Mouse (Mus musculus) CH12.LX (cell line): ENCODE data around the gene Cd200. TPM values are rescaled to one million over a fixed set of nuclear protein-coding genes. Genes with fewer than 3 reads are reported as not detected.

Source experiments
- DNase-seq: peaks from one replicate; pipeline ENCODE4 v3.0.0-alpha.2; 2013; ENCODE audit errors: extremely low read depth
- H3K27ac ChIP-seq: 2 replicates; pipeline ENCODE4 v1.5.1; 2012; ENCODE audit warnings: low read depth, mild to moderate bottlenecking, control low read depth, moderate library complexity; ENCODE audit not compliant: insufficient read depth
- H3K27me3 ChIP-seq: replicated peaks from 2 replicates; pipeline ENCODE3; 2012; ENCODE audit warnings: inconsistent platforms
- H3K36me3 ChIP-seq, 2 experiments: replicated peaks in 1 of 2; 2 replicates each; pipeline versions ENCODE3 to v1.6.1; 2012; ENCODE audit warnings: inconsistent platforms in 1 of 2, low read length in 1 of 2, mild to moderate bottlenecking in 1 of 2, mixed read lengths in 1 of 2, moderate library complexity in 1 of 2; ENCODE audit not compliant: control insufficient read depth in 1 of 2, insufficient read depth in 1 of 2
- H3K4me1 ChIP-seq, 2 experiments: 2 replicates each; pipeline ENCODE4 v1.6.1; 2012; ENCODE audit warnings: inconsistent platforms in 1 of 2, moderate library complexity in 1 of 2; ENCODE audit not compliant: insufficient read depth in 2 of 2, control insufficient read depth in 1 of 2
- H3K4me2 ChIP-seq: 2 replicates; pipeline ENCODE4 v1.6.1; 2012; ENCODE audit warnings: low read depth, mild to moderate bottlenecking, control low read depth; ENCODE audit not compliant: poor library complexity, insufficient read depth, severe bottlenecking
- H3K4me3 ChIP-seq, 3 experiments: fragments of 150-350 bp in 1 of 3; sonication (generic) in 1 of 3; replicated peaks in 1 of 3; 2 replicates each; pipeline versions ENCODE3 to v1.5.1; 2011 to 2012; ENCODE audit warnings: low read depth in 2 of 3, low read length in 2 of 3, mild to moderate bottlenecking in 2 of 3, moderate library complexity in 2 of 3, control low read depth in 1 of 3, improper control_type of control experiment in 1 of 3, inconsistent platforms in 1 of 3, mixed read lengths in 1 of 3; ENCODE audit not compliant: poor library complexity in 1 of 3
- H3K79me2 ChIP-seq: replicated peaks from 2 replicates; pipeline ENCODE4 v1.6.1; 2012; ENCODE audit warnings: mild to moderate bottlenecking, moderate library complexity; ENCODE audit not compliant: control insufficient read depth, poor library complexity, insufficient read depth, severe bottlenecking; ENCODE audit errors: extremely low read depth
- H3K9ac ChIP-seq: 2 replicates; pipeline ENCODE4 v1.6.1; 2012; ENCODE audit warnings: low read depth, mild to moderate bottlenecking, control low read depth, moderate library complexity; ENCODE audit not compliant: insufficient read depth
- H3K9me3 ChIP-seq: replicated peaks from 2 replicates; pipeline ENCODE3; 2012; ENCODE audit warnings: low read length, inconsistent platforms, mixed read lengths
- BHLHE40 ChIP-seq: IDR thresholded peaks from 2 replicates; pipeline ENCODE4 v1.6.1; 2011; ENCODE audit warnings: mild to moderate bottlenecking, low read depth, low read length, improper control_type of control experiment
- CHD1 ChIP-seq: IDR thresholded peaks from 2 replicates; pipeline ENCODE4 v1.6.1; 2012; ENCODE audit warnings: low read depth, low read length, improper control_type of control experiment, inconsistent platforms
- E2F4 ChIP-seq: IDR thresholded peaks from 2 replicates; pipeline ENCODE4 v1.6.1; 2011; ENCODE audit warnings: low read depth, low read length, improper control_type of control experiment; ENCODE audit not compliant: insufficient replicate concordance
- ELF1 ChIP-seq: IDR thresholded peaks from 2 replicates; pipeline ENCODE4 v1.6.1; 2014; ENCODE audit warnings: low read depth, mild to moderate bottlenecking, inconsistent platforms, low read length, improper control_type of control experiment
- EP300 ChIP-seq: IDR thresholded peaks from 2 replicates; pipeline ENCODE4 v1.6.1; 2011; ENCODE audit warnings: low read length, improper control_type of control experiment
- ETS1 ChIP-seq: conservative IDR thresholded peaks from 2 replicates; pipeline ENCODE4 v1.6.1; 2012; ENCODE audit warnings: low read depth, mild to moderate bottlenecking, inconsistent platforms, low read length, improper control_type of control experiment, moderate library complexity
- HCFC1 ChIP-seq: IDR thresholded peaks from 2 replicates; pipeline ENCODE4 v1.6.1; 2012; ENCODE audit warnings: low read depth, mild to moderate bottlenecking, inconsistent platforms, low read length, improper control_type of control experiment
- JUN ChIP-seq: IDR thresholded peaks from 2 replicates; pipeline ENCODE4 v1.6.1; 2011; ENCODE audit warnings: low read depth, mild to moderate bottlenecking, low read length, improper control_type of control experiment, moderate library complexity; ENCODE audit not compliant: insufficient read depth
- KAT2A ChIP-seq: IDR thresholded peaks from 2 replicates; pipeline ENCODE4 v1.6.1; 2012; ENCODE audit warnings: low read length, improper control_type of control experiment, inconsistent platforms; ENCODE audit not compliant: insufficient replicate concordance
- MAX ChIP-seq: IDR thresholded peaks from 2 replicates; pipeline ENCODE4 v1.6.1; 2011; ENCODE audit warnings: low read length, improper control_type of control experiment
- MXI1 ChIP-seq: IDR thresholded peaks from 2 replicates; pipeline ENCODE4 v1.6.1; 2011; ENCODE audit warnings: mild to moderate bottlenecking, low read depth, low read length, improper control_type of control experiment
- NRF1 ChIP-seq: IDR thresholded peaks from 2 replicates; pipeline ENCODE4 v1.6.1; 2014; ENCODE audit warnings: low read depth, mild to moderate bottlenecking, inconsistent platforms, low read length, improper control_type of control experiment, moderate library complexity
- RCOR1 ChIP-seq: conservative IDR thresholded peaks from 2 replicates; pipeline ENCODE4 v1.6.1; 2012; ENCODE audit warnings: low read depth, mild to moderate bottlenecking, inconsistent platforms, low read length, improper control_type of control experiment
- SIN3A ChIP-seq: IDR thresholded peaks from 2 replicates; pipeline ENCODE4 v1.6.1; 2012; ENCODE audit warnings: low read length, improper control_type of control experiment, inconsistent platforms
- TCF12 ChIP-seq: IDR thresholded peaks from 2 replicates; pipeline ENCODE4 v1.6.1; 2014; ENCODE audit warnings: low read depth, mild to moderate bottlenecking, inconsistent platforms, low read length, improper control_type of control experiment
- UBTF ChIP-seq: IDR thresholded peaks from 2 replicates; pipeline ENCODE4 v1.6.1; 2012; ENCODE audit warnings: low read depth, mild to moderate bottlenecking, inconsistent platforms, low read length, improper control_type of control experiment, moderate library complexity
- ZC3H11A ChIP-seq: IDR thresholded peaks from 2 replicates; pipeline ENCODE4 v1.6.1; 2012; ENCODE audit warnings: low read depth, mild to moderate bottlenecking, inconsistent platforms, low read length, improper control_type of control experiment
- ZMIZ1 ChIP-seq: IDR thresholded peaks from 2 replicates; pipeline ENCODE4 v1.6.1; 2012; ENCODE audit warnings: low read depth, mild to moderate bottlenecking, inconsistent platforms, low read length, improper control_type of control experiment
- ZNF384 ChIP-seq: IDR thresholded peaks from 2 replicates; pipeline ENCODE4 v1.6.1; 2012; ENCODE audit warnings: low read depth, low read length, improper control_type of control experiment, inconsistent platforms
- dilution Hi-C: fragments of 300-500 bp; cut with MboI; formaldehyde crosslinking; loops from 2 replicates; pipeline ENCODE4 v1.14.3; 2020; ENCODE audit warnings: low sequenced_read_pairs; ENCODE audit not compliant: extremely low pct_unique_long_range_greater_than_20kb, extremely low pct_ligation_motif_present
- in situ Hi-C: fragments of 300-500 bp; cut with MboI; formaldehyde crosslinking; loops from 3 replicates; pipeline ENCODE4 v1.14.3; 2019; ENCODE audit warnings: low sequenced_read_pairs, low pct_ligation_motif_present, low pct_unique_long_range_greater_than_20kb, mixed read lengths
- polyA plus RNA-seq: library from polyadenylated mRNA; unstranded; fragments of >175 nt; gene quantifications from 2 replicates; pipeline ENCODE4 v1.2.1, GENCODE M21; 2012; ENCODE audit warnings: low read depth; ENCODE audit not compliant: insufficient read length
- total RNA-seq, 2 experiments: library from RNA; depleted of rRNA; stranded (reverse); fragments of 300-350 nt in 1 of 2; fragments of >200 nt in 1 of 2; gene quantifications; 2 replicates each; pipeline ENCODE4 v1.2.3; 2012 to 2014

Gene Cd200
- total and polyA plus RNA-seq, 3 experiments: 13.7 to 77.5 (median 17.0) TPM

DNA sequence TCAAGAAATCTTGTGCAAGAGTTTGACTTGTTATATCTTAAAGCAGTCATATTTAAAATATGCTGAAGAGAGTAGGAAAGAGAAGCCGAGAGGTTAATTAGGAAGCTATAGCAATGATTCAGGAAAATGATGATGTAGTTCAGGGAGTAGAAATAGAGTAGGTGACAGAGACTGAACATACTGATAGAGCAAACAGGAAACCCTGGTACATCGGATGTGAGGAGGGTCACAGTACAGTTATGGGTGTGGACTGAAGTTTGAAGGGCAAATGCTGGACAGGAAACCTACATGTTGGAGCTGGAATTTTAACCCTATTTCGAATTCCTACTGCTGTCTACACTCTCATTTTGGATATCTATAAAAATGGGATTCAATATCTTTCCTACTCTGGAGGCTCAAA lies 29.9 kb downstream of the Cd200 start:
- Histone ChIP-seq H3K79me2 (no peaks in the 10 kb centered on the region; the same call in 1 of the 2 replicates), H3K9ac (no peak overlapping the region), H3K36me3 (peaks cover 18 to 19% of the 10 kb centered on the region in 2 experiments), H3K27me3 (no peaks in the 10 kb centered on the region), H3K9me3 (no peaks in the 10 kb centered on the region), H3K4me2 (no peak overlapping the region), H3K27ac (no peak overlapping the region), H3K4me3 (no peak overlapping the region), H3K4me1 (peaks cover 5 to 7% of the 10 kb centered on the region in 2 experiments; a peak in 2 of 4 replicates)
- dilution Hi-C loops: no loop called here
- no peak for DNase-seq
- TF ChIP-seq MXI1 (no peak), ZNF384 (no peak), MAX (no peak), UBTF (no peak), ZC3H11A (no peak), ELF1 (no peak), CHD1 (no peak), NRF1 (no peak), JUN (no peak), BHLHE40 (no peak), EP300 (no peak)
- in situ Hi-C loops: no loop called here

DNA sequence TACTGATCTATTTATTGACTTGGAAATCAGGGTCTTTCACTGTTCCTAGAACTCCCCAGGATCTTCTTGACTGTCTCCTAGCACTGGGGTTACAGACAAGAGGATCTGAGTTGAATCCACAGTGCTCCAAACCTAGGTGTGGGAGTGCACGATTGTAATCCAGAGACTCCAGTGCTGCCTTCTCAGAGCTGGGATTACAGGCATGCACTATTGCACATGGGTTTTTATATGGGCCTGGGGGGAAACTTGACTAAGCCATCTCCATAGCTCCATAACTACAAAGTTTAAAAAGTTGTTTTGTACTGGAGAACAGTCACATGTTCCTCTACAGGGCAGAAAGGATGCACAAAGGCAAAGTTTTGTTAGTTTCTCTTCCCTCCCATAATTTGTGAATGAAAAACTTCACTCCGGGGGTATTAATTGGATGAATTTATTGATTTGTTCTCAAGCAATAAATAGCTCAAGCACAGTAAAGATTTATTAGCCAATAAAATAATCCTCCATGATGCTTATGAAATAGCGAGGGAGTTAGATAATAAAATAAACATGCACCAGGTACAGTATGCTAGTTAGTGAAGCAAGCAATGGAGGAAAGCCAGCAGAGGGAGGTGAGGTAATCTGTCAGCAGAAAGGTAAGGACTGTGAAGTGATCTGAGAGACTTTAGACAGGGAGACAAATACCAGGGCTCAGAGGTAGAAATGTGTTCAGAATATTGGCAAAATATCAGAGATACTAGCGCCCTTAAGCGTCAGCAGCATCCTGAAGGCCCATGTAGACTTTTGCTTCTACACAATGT lies 30.5 kb downstream of the Cd200 start:
- H3K4me1 ChIP-seq: peaks cover 5 to 7% of the 10 kb centered on the region in 2 experiments; a peak in 2 of 4 replicates
- H3K27me3 ChIP-seq: no peaks in the 10 kb centered on the region
- in situ Hi-C loops: no loop called here
- no peak for TF ChIP-seq KAT2A
- TF ChIP-seq HCFC1: no peak
- no peak for TF ChIP-seq TCF12
- TF ChIP-seq ZC3H11A: no peak
- TF ChIP-seq RCOR1: no peak
- TF ChIP-seq ZMIZ1: no peak
- no peak for TF ChIP-seq E2F4
- no peak for TF ChIP-seq ETS1
- TF ChIP-seq SIN3A: no peak
- no peak for TF ChIP-seq JUN
- H3K4me3 ChIP-seq: no peak overlapping the region
- H3K79me2 ChIP-seq: no peaks in the 10 kb centered on the region
- H3K9me3 ChIP-seq: no peaks in the 10 kb centered on the region
- no peak overlapping the region for H3K27ac ChIP-seq
- dilution Hi-C loops: no loop called here
- no peak for DNase-seq
- H3K4me2 ChIP-seq: no peak overlapping the region
- H3K9ac ChIP-seq: no peak overlapping the region
- peaks cover 15 to 16% of the 10 kb centered on the region in 2 experiments for H3K36me3 ChIP-seq
